Mouse (Mus musculus) heart, postnatal 0 days (tissue): ENCODE measurements around the gene Pdzd7.

Experiments
- CTCF ChIP-seq: IDR thresholded peaks from 2 replicates; pipeline ENCODE4 v1.5.1; 2016; ENCODE audit warnings: antibody characterized with exemption, control low read depth, low read depth
- EP300 ChIP-seq: IDR thresholded peaks from 2 replicates; pipeline ENCODE4 v1.6.1; 2016; ENCODE audit warnings: antibody characterized with exemption, low read depth

GRCm38 (mm10) chr19:45020348-45020747 lies 25.2 kb downstream of the Pdzd7 start:
- TF ChIP-seq CTCF, result no peak
- no peak for TF ChIP-seq EP300
